Mouse (Mus musculus) cerebellum, adult 9-11 months (tissue): ENCODE measurements around the gene Nuak1.
"Not testable (repeated sequence)": the region's sequence is repeated elsewhere in the genome, so short reads cannot be mapped to it uniquely, and the experiment has no call there.

ENCODE experiments used
- DNase-seq: peaks from one replicate; pipeline ENCODE4 v3.0.0; 2022

Nuak1 gene

GRCm38 (mm10) chr10:84440541-84441433, at the start of gene Nuak1:
TSS of gene Nuak1 (minus strand) at chr10:84440597.
- peak; percentile 89 for DNase-seq

DNA sequence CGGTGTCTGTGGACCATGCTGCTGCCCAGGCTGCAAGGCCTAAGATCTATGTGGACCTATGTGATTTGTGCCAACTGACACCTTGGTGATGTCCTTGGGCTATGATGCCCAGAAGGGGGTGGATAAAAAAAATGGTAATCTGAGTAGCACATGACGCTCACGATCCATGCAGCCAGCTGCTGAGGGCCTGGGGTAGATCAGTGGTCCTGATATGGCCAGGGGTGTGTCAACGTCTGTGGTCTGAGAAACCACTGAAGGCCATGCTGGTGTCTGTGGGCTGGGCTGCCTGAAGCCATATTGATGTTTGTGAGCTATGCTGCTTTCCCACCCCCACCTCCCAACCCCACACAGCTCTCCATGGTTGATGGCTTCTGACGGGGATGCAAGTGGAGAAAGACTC, 49.7 kb upstream of the Nuak1 start:
- DNase-seq = no peak

DNA sequence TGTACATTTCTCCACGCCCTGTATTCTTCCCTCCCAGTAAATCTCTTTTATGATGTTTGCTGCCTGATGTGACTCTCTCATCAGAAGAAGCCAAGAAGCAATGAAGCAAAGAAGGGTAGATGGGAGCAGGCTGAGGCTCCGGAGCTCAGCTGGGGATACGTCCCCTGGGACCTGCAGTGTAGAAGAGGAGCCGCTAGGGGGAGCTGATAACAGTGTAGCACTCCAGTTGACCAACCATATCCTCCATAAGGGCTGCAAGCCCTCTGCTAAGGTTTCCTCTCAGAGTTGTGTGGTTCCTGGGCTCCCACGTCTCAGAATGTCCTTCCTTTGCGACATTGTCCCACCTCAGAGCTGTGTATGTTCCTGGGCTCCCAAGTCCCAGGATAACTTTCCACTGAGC, 47.9 kb upstream of the Nuak1 start:
- DNase-seq = peak; percentile 25

DNA sequence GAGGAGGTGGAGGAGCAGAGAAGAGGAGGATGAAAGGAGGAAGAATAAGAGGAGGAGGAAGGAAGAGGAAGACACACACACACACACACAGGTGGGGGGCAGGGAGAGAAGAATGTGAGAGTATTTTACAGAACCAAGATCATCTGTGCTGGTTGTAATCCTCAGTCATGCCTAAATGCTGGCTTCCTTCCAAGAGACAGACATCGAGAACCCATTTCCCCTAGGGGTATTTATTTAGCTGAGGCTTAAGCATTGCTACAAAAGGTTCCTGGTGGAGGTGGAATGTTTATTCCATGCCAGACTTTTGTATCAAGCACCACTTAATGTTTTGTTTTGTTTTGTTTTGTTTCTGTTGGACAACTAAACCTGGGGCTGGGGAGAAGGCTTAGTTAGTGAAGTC, 44.3 kb upstream of the Nuak1 start:
- no peak for DNase-seq

- DNase-seq = no peak
These were observed 43.2 kb upstream of the Nuak1 start for GRCm38 (mm10) chr10:84483553-84483952.

GRCm38 (mm10) chr10:84483069-84483468, 42.7 kb upstream of the Nuak1 start:
- DNase-seq = no peak

- not testable (repeated sequence) for DNase-seq
These were observed 42.0 kb upstream of the Nuak1 start for GRCm38 (mm10) chr10:84482418-84482817.

DNA sequence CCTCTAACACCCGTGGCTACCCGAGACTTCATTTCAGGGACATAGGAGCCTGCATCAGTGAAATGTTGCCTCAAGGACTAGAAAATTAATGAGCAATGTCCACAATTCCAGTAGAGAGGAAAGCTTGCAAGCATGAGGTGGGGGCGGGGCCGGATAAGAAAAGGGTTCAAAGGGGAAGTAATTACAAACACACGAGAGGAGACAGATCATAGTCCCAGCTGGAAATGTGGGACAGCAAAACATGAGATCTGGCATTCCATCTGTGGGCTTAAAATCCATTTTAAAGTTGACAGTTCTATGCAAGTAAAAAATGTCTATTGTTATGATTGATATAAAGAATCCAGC, 40.9 kb upstream of the Nuak1 start:
- no peak for DNase-seq

DNA sequence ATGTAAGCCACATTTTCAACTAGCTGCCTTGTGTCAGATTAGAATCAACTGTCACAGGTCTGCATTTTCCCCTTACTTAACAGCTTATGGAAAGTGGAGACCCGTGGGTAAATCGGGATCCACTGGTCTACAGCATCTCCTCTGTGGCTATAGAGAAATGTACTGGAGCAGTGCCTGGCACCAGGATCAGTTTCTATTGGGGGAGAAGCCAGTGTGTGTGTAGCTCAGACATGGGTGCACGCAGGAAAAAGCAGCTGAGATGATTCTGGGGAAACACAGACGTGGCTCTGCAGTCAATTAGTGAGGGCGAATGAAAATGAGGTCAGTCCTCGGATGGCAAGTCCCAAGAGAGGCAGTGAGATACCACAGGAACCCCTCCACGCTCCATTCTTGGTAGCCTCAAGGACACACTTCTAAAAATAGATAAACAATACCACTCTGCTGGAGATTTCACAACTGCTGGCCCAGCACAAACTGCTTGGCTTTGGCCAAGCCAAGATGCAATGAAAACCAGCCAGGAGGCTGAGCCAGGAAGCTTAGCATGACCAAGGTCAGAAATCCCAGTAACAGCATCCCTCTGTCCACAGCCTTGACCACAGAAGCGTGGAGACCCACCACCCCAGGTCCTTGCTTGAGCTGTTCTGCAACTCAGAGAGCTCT, 40.4 kb upstream of the Nuak1 start:
- DNase-seq = peak; percentile 21

GRCm38 (mm10) chr10:84480146-84480545, 39.7 kb upstream of the Nuak1 start:
- DNase-seq = no peak

GRCm38 (mm10) chr10:84477613-84478076, 37.2 kb upstream of the Nuak1 start:
- no peak for DNase-seq

GRCm38 (mm10) chr10:84477045-84477612, 36.7 kb upstream of the Nuak1 start:
- no peak for DNase-seq

DNA sequence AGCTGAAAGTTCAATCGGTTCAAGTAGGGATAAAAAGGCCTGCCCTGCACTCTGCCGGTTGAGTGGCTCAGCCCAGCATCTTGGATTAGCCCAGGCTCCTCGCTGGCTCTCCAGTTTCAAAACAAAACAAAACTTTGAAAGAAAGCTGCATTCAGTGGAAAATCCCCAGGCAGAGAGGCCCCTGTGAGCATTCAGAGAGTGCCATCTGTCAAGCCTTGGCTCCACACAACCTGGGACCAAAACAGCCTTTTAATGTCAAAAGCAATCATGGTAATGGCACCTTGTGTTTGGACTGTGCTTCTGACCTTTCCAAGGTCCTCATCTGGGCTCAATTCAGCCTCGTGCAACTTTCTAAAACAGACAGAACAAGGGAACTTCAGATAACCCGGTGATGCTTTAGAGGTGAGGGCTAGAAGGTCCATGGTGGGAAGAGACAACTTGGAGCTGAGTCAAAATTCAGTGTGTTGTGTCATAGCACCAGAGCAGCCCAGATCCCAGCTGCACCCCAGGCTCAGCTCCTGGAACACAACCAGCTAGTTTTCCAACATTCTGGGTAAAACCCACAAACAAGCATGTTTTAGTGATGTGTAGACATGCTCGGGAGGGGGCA, 27.3 kb upstream of the Nuak1 start:
- DNase-seq = peak; percentile 63

GRCm38 (mm10) chr10:84465511-84465910, 25.1 kb upstream of the Nuak1 start:
- no peak for DNase-seq

- DNase-seq = no peak
These were observed 20.2 kb upstream of the Nuak1 start for GRCm38 (mm10) chr10:84460420-84461101.

GRCm38 (mm10) chr10:84458094-84458493, 17.7 kb upstream of the Nuak1 start:
- no peak for DNase-seq

- DNase-seq = no peak
These were observed 17.1 kb upstream of the Nuak1 start for GRCm38 (mm10) chr10:84457539-84457938.

- DNase-seq = no peak
These were observed 16.4 kb upstream of the Nuak1 start for GRCm38 (mm10) chr10:84456632-84457320.

GRCm38 (mm10) chr10:84451883-84452282, 11.5 kb upstream of the Nuak1 start:
- DNase-seq = no peak

- peak; percentile 76 for DNase-seq
These were observed 10.3 kb upstream of the Nuak1 start for GRCm38 (mm10) chr10:84450654-84451053.

DNA sequence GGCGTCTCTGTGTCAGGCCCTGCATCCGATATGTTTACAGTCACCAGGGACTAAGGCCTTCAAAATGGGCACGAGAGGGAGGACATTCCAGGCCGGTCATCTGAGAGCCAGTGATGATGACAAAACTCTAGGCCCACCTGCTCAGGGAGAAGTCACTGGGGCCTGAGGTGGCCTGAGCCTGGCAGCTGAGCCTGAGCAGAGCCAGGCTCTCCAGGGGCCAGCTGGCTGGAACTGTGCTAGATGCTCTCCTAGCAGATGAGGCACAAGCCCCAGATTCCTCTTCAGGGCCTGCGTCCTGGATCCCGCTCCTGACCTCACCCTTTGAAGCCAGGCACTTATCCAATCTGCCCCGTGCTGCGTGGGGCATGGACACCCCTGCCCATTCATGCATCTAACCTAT, 9.3 kb upstream of the Nuak1 start:
- no peak for DNase-seq

- no peak for DNase-seq
These were observed 7.0 kb upstream of the Nuak1 start for GRCm38 (mm10) chr10:84447411-84447821.
